Mouse (Mus musculus) natural killer cell, adult 2 months (primary cell): ENCODE measurements around the gene Arl5a.
A peak's percentile ranks its signal among the peaks of the same experiment; 100 is the strongest.

Experiments used
- DNase-seq, 2 experiments: peaks; one replicate each; pipeline ENCODE4 v3.0.0; 2022; ENCODE audit warnings: low spot score in 2 of 2

Arl5a gene

DNA sequence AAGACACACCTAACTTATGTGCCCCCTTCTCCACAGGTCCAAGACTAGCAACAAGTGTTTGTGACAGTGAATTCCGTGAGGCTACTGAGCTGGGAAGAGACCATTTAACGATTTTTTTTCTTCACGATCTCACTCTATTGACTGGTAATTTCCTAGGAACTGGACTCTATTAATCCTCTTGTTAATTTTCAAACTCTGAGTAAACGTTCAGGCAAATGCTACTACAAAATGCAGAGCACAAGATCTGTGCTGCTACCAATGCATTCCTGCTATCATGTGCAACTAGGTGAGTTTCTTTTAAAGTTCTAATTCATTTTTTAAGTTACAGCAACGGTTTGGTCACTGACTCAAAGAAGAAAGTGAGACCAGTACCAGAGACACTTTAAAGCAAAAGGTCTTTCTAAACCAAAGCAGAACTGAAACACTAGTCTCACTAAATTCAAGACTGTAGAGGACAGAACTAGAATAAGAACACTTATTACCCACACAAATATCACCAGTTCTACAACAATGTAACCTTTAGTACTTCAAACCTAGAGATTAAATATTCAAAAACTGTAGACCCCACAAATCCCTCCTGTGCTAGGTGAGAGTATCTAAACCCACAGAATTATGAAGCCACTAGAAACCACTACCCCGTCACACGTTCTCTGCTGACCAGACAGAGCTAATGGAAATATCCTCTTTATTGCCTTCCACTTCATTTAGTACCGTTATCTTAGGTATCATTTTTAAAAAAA, 1.7 kb downstream of the Arl5a start:
- no peak for DNase-seq

DNA sequence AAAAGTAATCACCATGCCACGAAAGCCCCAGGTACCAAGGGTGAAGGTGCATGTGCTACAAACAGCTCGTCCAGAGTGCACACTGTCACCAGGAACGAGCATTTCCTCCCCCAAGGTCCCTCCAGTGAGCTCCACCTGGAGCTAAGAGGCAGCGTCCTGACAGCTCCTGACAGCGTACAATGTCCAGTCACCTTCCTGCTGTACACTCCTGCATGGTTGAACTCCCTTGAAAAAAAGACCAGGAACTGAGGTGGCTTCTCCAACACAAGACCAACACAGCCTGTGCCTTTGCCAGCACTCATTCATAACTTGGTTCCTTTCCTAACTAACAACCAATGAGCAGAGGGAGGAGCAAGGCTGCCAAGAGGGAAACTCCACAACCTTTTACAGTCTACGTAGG, 3.5 kb downstream of the Arl5a start:
- no peak for DNase-seq

DNA sequence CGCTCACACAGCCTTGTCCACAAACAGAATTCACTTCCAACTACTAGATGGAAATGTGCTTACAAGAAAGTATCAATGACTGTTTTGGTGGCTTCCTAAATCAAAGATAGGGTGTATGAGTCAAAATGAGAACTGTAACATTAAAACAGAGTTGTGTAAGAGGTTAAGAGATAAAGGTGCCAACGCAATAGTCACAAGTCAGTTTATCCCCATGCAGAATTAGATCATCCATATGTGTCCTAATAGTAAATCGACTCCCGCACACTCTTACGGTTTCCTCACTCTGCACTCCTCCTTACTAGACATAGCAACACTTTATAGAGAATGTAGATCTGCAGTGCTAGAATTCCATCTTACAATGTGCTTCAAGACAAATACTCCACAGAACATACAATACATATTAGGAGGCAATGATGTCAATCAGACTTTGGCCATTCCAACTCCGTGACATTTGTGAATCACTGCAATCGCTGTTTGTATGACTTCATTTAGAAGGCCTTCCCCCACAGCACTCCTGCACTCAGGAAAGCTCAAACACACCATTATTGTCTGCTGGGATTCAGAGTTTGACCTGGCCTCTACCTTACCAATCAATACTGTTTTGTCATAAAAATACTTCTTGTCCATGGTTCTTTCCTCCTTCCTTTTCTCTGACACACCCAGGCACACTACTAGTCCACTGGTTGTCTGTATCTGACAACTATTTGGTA, 4.5 kb downstream of the Arl5a start:
- no peak for DNase-seq

DNA sequence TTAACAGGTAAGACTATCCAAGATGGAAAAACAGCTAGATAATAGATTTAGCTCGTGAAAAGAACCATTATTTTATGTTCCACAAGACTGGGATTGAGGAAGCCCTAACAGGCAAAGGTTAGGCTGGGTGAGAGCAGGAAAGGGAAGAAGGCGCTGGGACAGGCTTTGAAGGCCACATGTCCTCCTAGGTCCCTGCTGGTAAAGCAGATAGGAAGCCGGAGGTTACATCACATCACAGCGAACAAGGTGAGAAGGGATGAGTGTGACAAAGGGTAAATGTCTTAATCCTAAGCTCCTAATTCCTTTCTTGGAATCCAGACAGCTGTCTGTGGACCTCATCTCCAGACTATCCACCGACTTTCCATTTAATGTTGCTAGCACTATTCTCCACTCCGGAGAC, 5.4 kb downstream of the Arl5a start:
- DNase-seq, result no peak

DNA sequence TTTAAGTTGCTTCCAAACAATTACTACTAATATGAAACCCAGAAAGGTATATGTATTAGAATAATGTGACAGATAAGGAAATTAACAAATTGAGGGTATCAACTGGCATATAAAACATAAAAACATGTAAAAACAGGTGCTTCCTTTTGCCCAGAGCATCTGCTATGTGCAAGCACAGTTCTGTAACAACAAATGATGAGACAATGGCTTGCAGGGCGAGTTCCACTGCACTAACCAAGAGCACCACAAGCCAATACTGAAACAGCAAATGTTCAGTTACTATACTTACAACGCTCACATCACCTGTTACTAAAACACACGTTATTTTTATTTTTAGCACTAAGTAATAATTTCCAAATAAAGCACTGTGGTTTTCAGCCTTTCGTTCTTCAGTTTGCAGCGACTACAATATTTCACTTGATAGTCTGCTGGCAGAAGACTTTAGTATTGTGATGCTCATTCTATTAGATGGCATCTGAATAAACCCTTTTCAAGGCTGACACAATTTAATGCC, 12.1 kb downstream of the Arl5a start:
- no peak for DNase-seq

DNA sequence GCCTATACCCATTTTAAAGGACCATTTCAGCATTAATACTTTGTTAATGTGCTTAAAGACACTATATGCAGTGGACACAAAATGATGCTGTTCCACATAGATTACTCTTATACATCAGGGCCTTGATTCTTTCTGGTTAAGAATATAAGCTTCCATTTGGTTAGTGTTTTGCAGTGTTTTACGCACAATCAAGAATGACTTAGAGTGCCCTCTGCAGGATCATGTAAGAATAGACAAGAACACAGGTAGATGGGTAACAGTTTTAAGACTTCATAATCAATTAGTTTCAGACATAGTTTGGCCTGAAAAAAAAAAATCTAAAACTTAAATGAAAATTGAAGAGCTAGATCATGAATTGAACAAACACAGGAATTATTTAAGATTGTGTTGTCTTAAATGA, 18.2 kb downstream of the Arl5a start:
- no peak for DNase-seq

DNA sequence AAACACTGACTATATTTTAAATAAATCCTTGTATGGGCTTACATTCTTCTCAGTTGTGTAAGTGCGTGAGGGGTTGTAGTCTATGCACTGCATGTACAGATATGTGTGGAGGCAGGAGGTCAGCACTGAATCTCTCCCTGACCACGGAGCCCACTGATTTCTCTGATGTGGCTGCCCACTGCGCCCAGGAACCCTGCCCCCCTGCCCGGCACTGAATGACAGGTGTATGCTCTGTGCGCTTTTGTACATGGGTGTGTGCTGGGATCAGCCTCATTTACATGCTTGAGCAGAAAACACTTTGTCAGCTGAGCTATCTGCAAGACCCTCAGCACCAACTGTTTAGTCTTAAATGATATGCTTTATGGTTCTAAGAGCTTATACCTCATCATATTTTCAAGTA, 19.5 kb downstream of the Arl5a start:
- DNase-seq, result no peak

DNA sequence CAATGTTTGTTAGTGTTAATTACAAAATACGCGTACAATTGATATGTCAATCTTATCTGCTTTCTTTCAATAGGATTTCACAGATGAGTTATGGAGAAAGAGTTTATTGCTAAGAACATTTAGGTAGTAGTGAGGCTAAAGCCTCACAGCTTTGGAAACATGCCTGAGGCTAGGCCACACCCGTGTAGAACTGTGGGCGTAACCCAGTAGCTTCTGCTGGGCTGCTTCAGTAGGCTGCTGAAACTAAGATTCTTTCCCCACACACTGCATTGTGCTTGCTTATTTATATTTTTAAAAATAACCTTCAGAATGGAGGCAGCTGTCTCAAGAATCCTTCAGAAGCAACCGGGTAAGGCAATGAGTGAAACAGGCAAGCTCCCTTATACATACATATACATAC, 30.2 kb downstream of the Arl5a start:
- DNase-seq, result no peak

DNA sequence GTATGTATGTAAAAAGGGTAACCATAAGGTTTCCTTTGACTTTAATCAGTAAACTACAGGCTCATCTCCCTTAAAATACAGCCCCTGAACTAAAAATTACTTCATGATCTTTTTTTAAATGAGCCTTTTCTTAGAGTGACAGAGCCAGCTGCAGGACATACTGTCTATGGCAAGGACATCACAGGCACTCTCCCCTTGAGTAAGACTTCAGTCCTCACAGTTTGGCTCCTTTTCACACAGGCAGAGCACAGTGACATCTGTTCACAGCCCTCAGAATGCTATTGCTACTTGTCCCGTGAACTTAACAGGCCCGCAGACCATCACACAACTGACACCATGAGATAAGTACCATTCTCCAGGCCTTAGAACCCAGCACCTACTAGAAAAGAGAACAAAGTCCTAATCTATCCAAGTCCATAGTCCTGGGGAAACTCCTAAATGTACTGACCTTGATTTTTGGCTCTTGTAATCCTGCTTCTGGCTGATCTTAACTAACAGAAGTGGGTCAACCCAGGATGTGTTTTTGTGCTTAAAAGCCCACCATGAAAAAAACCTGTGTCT, 34.2 kb downstream of the Arl5a start:
- no peak for DNase-seq

DNA sequence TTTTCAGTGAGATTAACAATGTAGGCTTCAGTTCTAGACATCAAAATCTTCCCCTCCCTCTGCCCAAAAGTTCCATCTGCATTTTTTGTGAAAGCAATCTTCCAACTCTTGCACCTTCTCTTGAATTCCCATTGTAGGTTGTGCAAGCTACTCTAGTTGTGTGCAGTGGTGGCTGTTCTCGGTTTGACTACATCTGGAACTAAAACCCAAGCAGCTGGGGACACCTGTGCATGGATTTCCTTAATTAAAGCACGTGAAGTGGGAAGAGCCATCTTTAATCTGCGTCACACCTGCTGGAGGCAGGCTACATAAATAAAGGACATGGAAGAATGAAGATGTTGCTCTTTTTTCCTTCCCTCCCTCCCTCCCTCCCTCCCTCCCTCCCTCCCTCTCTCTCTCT, 34.7 kb downstream of the Arl5a start:
- no peak for DNase-seq

DNA sequence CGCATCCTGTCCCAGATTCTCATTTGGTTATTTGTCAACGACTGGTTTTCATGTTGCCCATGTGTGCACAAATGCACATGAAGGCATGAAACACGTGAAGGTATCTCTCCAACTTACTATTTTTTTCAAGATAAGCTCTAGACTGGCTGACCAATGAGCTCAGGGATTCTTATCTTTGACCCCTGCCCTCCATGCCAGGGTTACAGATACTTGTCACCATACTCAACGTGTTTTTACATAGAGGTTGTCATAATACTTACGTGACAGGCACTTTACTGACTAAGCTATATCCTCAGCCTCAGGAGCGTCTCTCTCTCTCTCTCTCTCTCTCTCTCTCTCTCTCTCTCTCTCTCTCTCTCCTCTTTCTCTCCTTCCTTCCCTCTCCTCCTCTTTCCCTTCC, 38.2 kb downstream of the Arl5a start:
- no peak for DNase-seq

DNA sequence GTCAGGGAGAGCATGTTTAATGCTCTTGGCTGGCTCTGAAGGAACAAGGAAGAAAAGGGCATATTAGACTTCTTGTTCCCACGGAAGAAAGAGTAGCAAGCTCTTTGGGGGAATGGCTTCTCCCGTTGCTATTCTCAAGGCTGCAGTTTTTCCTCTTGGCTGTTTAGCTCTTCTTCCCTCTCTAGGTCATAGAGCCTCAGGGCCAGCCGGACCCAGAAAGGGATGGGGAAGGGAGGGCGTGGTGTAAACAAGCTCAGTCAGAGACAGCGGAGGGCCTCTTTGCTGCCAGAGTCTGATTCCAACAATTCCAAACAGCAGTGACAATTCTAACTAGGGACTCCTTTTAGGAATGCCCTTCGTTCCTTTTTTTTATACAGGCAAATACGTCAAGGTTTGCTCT, 38.7 kb downstream of the Arl5a start:
- no peak for DNase-seq

DNA sequence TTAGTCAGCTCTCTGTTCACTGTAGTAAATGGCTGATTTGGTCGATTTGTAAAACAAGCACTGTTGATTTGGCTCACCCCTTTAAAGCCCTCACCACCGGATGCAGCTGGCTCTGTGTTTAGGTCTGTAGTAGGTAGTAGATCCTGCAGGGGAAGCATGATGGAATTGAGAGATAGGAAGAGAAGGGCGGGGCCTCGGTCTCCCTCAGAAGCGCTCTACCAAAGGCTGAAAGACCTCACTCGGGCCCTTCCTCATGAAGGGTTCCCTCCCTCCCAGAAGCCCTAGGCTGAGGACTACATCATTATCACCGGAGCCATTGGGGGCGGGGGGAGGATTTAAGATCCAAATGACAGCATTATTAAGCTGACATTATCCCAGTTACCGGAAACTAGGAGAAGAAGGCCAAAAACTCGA, 45.8 kb downstream of the Arl5a start:
- peak; percentile 1 to 3 for DNase-seq

DNA sequence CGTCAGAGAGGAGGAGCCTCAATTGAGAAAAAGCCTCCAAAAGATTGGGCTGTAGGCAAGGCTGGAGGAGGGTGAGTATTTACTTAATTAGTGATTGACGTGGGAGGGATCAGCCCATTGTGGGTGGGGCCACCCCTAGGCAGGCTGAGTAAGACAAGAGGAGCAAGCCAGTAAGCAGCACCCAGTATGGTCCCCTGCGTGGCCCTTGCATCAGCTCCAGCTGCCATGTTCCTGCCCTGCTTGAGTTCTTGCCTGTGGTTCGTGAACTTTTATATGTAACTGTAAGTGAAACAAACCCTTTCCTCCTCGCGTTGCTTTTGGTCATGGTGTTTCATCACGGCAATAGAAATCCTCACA, 46.3 kb downstream of the Arl5a start, which contains the start of gene Neb:
Neb (minus strand) TSS at position 27 of the 357 bp plus-strand sequence.
- DNase-seq, result no peak

DNA sequence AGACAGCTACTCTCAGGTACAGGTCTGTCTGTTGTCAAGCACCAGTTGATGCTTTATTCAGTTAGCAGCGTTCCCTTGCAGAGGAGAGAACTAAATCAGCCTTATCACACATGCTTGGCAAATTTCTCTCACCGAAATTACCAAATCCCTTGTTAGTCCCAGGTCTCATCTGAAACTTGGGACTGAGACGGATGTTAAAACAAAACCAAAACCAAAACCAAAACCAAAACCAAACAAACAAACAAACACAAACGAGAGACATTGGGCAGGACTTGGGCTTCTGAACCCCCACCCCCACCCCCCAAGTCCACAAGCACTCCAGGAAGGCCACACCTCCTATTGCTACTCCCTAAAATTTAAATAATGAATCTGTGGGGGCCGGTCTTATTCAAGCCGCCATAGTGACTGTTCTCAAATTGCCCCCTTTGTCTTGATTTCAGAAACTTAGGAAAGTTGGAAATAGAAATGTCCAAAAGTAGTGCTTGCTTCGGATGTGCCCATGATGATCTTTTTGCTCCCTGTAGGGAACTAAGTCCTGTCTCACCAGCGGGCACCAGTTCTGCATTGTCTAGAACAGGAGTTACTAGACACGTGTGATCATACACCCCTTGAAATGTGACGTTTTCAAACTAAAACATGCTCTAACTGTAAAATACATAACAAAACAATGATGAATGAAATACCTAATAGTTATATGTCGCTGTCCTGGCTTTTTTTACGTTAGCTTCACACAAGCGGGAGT, 46.8 kb downstream of the Arl5a start:
- no peak for DNase-seq

DNA sequence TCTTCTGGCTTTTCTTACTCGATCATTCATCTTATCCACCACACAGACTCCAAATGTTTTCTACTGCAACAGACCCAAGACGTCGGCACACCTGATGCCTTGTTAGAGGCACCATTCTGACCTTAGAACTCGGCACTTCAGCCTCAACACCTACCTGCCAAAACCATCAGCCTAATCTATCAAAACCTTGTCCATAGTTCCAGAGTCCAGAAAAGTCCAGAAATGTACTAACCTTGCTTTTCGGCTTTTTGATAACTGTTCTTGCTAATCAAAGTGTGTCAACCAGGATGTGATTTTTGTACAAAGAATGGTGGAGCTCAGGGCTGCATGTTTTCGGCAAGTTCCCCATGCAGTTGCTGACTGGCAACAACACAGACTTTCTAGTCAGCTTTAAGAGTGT, 50.0 kb downstream of the Arl5a start:
- no peak for DNase-seq

DNA sequence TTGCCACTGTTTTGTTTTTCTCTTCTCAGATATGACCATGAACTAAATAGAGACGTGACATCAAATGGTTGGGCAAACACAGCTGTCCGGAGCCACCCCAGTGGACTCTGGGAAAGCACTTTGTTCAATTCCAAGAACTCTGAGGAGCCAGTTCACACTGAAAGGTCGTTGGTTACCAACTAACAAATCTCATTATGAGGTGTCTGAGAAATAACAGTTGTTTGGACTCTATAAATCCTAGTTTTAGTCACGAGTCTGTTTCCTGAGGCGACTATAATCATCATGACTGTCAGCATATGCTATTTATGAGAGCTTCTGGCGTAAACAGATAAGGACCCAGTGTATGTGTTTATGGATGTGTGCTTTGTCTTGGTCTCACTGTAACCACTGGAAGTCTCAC, 52.2 kb downstream of the Arl5a start:
- DNase-seq, result no peak

DNA sequence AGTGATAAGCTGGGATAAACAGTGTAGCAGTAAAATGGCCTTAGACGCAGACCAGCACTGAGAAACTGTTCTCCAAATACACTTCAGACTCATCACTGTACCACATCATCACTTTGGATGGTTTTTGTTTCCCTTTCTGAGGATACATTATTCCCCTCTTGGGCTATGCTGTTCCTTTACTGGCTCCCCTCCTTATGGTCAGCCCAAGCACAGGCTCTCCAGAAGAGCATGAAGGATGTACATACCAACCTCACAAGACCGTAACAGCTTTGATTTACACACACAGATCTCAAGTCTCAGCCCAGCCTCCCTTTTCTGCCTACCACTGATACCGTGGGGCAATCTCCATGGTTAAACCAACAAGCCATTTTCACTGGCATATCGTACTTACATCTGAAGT, 52.6 kb downstream of the Arl5a start:
- DNase-seq, result no peak

DNA sequence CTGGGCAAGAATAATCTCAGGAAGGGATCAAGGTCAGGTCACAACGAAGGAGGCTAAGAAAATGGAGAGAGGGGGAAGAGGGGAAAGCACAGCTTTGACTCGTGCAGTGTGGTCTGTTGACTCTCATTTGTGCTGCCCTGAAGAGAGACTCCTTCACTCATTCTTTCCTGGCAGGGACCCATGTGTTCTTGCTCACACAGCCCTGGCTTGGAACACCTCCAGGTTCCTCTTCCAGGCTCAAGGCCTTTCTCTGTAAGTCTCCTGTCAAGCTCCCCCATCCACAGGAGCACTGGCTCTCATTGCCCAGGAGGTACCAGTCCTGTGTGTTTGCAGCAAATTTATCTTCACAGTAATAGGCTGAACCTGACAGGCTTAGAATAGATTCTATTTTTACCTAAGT, 53.6 kb downstream of the Arl5a start:
- no peak for DNase-seq

DNA sequence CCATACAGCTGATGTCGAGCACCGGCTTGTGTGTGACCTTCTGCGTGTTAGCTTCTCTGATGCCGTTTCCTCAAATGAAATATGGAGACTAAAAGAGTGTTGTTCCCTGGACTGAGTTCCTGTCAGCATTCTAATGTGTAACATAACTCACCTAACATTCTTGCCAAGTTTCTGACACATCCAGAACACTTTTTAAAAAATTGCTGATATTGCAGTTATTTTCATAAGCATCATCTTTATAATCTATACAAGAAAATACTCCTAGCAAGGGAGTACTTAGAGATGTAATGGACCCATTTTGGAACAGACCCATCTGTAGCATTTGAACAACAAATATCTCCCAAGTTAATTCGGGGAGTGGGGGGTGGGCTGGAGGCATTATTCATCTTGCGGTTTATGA, 55.1 kb downstream of the Arl5a start:
- no peak for DNase-seq

DNA sequence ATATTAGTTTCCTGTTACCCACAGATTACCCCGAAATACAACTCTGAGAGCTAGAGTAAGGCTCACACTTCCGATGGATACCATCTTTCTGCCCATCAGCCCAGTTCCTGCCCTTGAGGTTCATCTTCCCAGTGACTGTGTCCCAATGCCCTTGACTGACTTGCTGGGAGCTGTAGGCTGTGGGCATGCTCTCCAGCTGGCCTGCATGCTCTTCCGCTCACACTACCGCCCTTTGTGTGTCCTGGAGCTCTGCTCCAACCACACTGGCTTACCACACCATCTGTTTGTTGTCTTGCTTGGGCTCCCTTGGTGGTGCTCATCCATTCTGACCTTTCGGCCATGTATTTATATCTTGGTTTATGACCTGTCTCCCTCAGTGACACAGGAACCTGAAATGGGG, 57.0 kb downstream of the Arl5a start:
- DNase-seq, result no peak

DNA sequence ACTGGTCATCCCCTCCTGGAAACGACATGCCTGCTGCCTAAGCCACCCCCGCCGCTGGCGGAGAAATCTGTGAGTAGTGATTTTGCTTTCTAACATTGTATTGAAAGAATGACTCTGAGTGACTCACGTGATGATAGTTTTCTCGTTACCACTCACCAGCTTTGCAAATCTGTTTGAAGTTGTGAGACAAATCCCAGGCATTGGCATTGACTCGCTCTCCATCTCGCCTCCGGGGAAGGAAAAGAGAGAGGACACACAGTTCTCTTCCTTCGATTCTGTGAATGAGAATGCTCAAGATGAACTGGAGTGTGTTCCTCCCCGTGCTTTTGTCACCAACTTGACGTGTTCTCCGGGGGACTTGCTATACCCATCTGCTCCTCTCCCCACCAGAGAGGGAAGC, 57.5 kb downstream of the Arl5a start:
- no peak for DNase-seq
